In the genomic region with DNA sequence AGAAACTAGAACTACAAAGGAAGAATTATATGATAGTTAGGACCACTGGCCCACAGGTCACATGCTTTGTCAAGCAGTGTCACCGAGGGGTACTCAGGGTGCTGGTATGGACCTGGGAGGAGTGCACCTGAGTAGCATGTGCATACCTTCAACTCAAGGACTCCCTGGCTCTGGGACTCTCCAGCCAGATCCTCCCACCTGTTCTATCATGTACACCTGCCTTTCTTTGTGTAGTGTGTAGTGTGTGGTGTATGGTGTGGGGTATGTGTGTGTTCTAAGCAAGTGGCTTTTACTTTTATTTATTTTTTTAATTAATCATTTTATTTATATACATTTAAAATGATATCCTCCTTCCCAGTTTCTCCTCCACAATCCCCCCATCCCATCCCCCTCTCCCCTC, we compare ENCODE assay signal across 16 mouse cellular contexts.
"Had no signal": no experiment of that assay in that cellular context is flagged by ENCODE, and none has a peak within 500 bp of the region (broad histone marks: within the 10 kb centered on the region; RNA-seq: fewer than 3 reads in every experiment).

No protein-coding gene starts in this region.

- DNase-seq: retina, postnatal 1 day; right cerebral cortex, adult 18-20 months; right cerebral cortex, postnatal 14 days; right cerebral cortex, postnatal 25 days; right cerebral cortex, postnatal 4 days; spleen, adult 18-20 months; thymus, adult 18-20 months; thymus, adult 2 months; thymus, postnatal 14 days; thymus, postnatal 25 days; thymus, postnatal 36 days; thymus, postnatal 4 days had no signal

- H3K4me3 ChIP-seq: neural tube, embryonic 13.5 days; neural tube, embryonic 15.5 days; stomach, embryonic 15.5 days had no signal

- H3K36me3 ChIP-seq: neural tube, embryonic 13.5 days; neural tube, embryonic 15.5 days; stomach, embryonic 15.5 days had no signal

- H3K27me3 ChIP-seq: neural tube, embryonic 13.5 days; neural tube, embryonic 15.5 days; stomach, embryonic 15.5 days had no signal

- H3K4me1 ChIP-seq: stomach, embryonic 15.5 days had no signal

- H3K4me2 ChIP-seq: neural tube, embryonic 13.5 days; neural tube, embryonic 15.5 days; stomach, embryonic 15.5 days had no signal

- H3K27ac ChIP-seq: neural tube, embryonic 13.5 days; neural tube, embryonic 15.5 days; stomach, embryonic 15.5 days; stomach, postnatal 0 days had no signal

- H3K9me3 ChIP-seq: neural tube, embryonic 13.5 days; neural tube, embryonic 15.5 days; stomach, embryonic 15.5 days had no signal

- H3K9ac ChIP-seq: neural tube, embryonic 13.5 days; neural tube, embryonic 15.5 days; stomach, embryonic 15.5 days had no signal
